In the genomic region with DNA sequence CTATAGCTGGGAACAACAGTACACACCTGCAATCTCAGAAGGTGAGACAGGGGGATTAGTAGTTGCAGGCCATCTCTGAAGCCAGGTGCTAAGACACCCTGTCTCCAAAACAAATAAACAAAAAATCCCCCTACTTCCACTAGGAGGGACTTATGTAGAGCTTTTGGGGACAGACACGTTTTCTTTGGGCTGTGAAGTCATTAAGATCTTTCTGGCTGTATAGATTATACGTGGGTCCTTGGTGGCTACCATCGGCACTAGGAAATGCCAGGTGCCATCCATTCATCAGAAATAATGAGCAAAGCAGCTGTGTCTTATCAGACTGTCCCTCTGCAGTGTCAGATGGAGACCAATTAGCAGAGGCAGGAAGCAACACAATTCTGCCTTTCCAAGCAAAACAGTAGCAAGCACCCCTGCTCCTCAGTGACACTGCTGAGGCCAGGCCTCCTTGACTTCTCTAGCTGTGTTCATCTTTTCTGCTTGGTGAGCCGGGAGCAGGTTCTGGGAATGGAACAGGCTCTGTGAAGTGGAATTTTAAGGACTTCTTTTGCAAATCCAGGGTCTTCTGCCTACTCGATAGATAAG, we compare ENCODE assay signal across 29 mouse cellular contexts. TPM values are rescaled to one million over a fixed set of nuclear protein-coding genes. Genes with fewer than 3 reads are reported as not detected.
DNase-seq lines count a peak whose midpoint lies in the region; ATAC-seq and TF ChIP-seq lines count a peak whose summit lies in the region.
"Had no signal": no experiment of that assay in that cellular context is flagged by ENCODE, and none has a peak within 500 bp of the region (broad histone marks: within the 10 kb centered on the region; RNA-seq: fewer than 3 reads in every experiment).

No protein-coding gene starts in this region.

- peaks cover 18% of the 10 kb centered on the region for H3K4me1 ChIP-seq in hindbrain, embryonic 13.5 days (replicated peaks)
- peaks cover 6% of the 10 kb centered on the region for H3K4me1 ChIP-seq in hindbrain, embryonic 14.5 days (replicated peaks; ENCODE audit: control insufficient read depth, insufficient read depth, low read length)

- TF ChIP-seq POLR2A in brain, embryonic 14.5 days (IDR thresholded peaks at IDR 0.05; ENCODE audit: borderline replicate concordance, extremely low read depth, insufficient read depth, insufficient read length, poor library complexity, severe bottlenecking): no peak

- WGBS in hindbrain, embryonic 13.5 days: 55% methylated on average over 5 of the region's 5 CpGs
- WGBS in hindbrain, embryonic 14.5 days: 60% methylated on average over 5 of the region's 5 CpGs

- H3K4me2 ChIP-seq in hindbrain, embryonic 13.5 days: no peak overlapping the region
- H3K4me2 ChIP-seq in hindbrain, embryonic 14.5 days (replicated peaks): no peak overlapping the region
- H3K4me2 ChIP-seq: embryonic facial prominence, embryonic 13.5 days; heart, embryonic 15.5 days; hindbrain, embryonic 15.5 days; limb, embryonic 13.5 days; liver, embryonic 11.5 days; lung, embryonic 15.5 days; neural tube, embryonic 12.5 days had no signal

- H3K27ac ChIP-seq in hindbrain, embryonic 13.5 days: peak overlapping the region; percentile 0; the same call in 1 of the 2 replicates
- no peak overlapping the region for H3K27ac ChIP-seq in hindbrain, embryonic 14.5 days
- H3K27ac ChIP-seq: embryonic facial prominence, embryonic 13.5 days; gastrocnemius, adult 2 months; heart, embryonic 15.5 days; hindbrain, embryonic 15.5 days; limb, embryonic 13.5 days; lung, embryonic 15.5 days; midbrain, embryonic 10.5 days; neural tube, embryonic 12.5 days had no signal

- no peak overlapping the region for H3K4me3 ChIP-seq in hindbrain, embryonic 13.5 days
- H3K4me3 ChIP-seq in hindbrain, embryonic 14.5 days (replicated peaks; ENCODE audit: low read length): no peak overlapping the region
- H3K4me3 ChIP-seq: embryonic facial prominence, embryonic 13.5 days; gastrocnemius, adult 2 months; heart, embryonic 15.5 days; hindbrain, embryonic 15.5 days; layer of hippocampus, adult 2 months; limb, embryonic 13.5 days; lung, embryonic 15.5 days; neural tube, embryonic 12.5 days had no signal

- H3K27me3 ChIP-seq in hindbrain, embryonic 13.5 days: no peaks in the 10 kb centered on the region
- no peaks in the 10 kb centered on the region for H3K27me3 ChIP-seq in hindbrain, embryonic 14.5 days (ENCODE audit: control insufficient read depth, insufficient read depth, low read length)
- H3K27me3 ChIP-seq: embryonic facial prominence, embryonic 13.5 days; heart, embryonic 15.5 days; hindbrain, embryonic 15.5 days; limb, embryonic 13.5 days; lung, embryonic 15.5 days; neural tube, embryonic 12.5 days had no signal

- no peak for ATAC-seq in hindbrain, embryonic 13.5 days (ENCODE audit: low FRiP score)
- ATAC-seq in hindbrain, embryonic 14.5 days (ENCODE audit: low FRiP score): no peak
- ATAC-seq: activated CD4-positive, CD25-positive, alpha-beta regulatory T cell, adult 4 months; inflammation-experienced regulatory T-cells, adult 6 months had no signal

- no peak overlapping the region for H3K9ac ChIP-seq in hindbrain, embryonic 13.5 days
- H3K9ac ChIP-seq in hindbrain, embryonic 14.5 days: no peak overlapping the region
- H3K9ac ChIP-seq: embryonic facial prominence, embryonic 13.5 days; heart, embryonic 15.5 days; hindbrain, embryonic 15.5 days; limb, embryonic 13.5 days; lung, embryonic 15.5 days; neural tube, embryonic 12.5 days had no signal

- no peaks in the 10 kb centered on the region for H3K9me3 ChIP-seq in hindbrain, embryonic 13.5 days
- no peaks in the 10 kb centered on the region for H3K9me3 ChIP-seq in hindbrain, embryonic 14.5 days (ENCODE audit: control insufficient read depth, low read length)
- H3K9me3 ChIP-seq: embryonic facial prominence, embryonic 13.5 days; heart, embryonic 15.5 days; hindbrain, embryonic 15.5 days; limb, embryonic 13.5 days; lung, embryonic 15.5 days; midbrain, embryonic 10.5 days; neural tube, embryonic 12.5 days had no signal

- TF ChIP-seq CTCF in brain, embryonic 14.5 days (IDR thresholded peaks at IDR 0.05; ENCODE audit: borderline replicate concordance, extremely low read depth, insufficient read depth, insufficient read length): no peak

- H3K36me3 ChIP-seq in hindbrain, embryonic 13.5 days: peaks cover 15% of the 10 kb centered on the region
- peaks cover 21% of the 10 kb centered on the region for H3K36me3 ChIP-seq in hindbrain, embryonic 14.5 days (replicated peaks; ENCODE audit: control insufficient read depth, insufficient read depth)

- DNase-seq in hindbrain, embryonic 14.5 days (ENCODE audit: low spot score): no peak
- DNase-seq in A20 (ENCODE audit: low read depth, low spot score): peak; percentile 55
- peak; percentile 22 for DNase-seq in brain, embryonic 14.5 days (ENCODE audit: low read depth)
- peak; percentile 36 to 50 for DNase-seq in kidney, postnatal 25 days
- DNase-seq in right cerebral cortex, adult 2 months (ENCODE audit: low spot score in 2 of 2): no peak
- DNase-seq in ovary, adult 18-20 months (ENCODE audit: low spot score): no peak
- DNase-seq: adrenal gland, adult 8-10 months; B cell, adult 2 months; cerebellum, adult 9-10 months; gastrocnemius, adult 2 months; right cerebral cortex, postnatal 14 days; thymus, postnatal 4 days had no signal

RNA-seq across cellular contexts. Expression of gene Dtx2, which starts 1.1 kb away (rescaled TPM):
- 25.6 and 28.3 TPM in 2 replicates for polyA plus RNA-seq in hindbrain, embryonic 13.5 days (2015; fragmentation: Nextera tagmentation; extraction: Ambion mirVana)
- 23.1 and 24.2 TPM in 2 replicates for polyA plus RNA-seq in hindbrain, embryonic 14.5 days (2014; fragmentation: Nextera tagmentation; extraction: Ambion mirVana)
- polyA plus RNA-seq in brain, embryonic 14.5 days (2012; rRNA removed): 26.7 and 28.4 TPM in 2 replicates

RNA-seq across cellular contexts. Expression of gene Zp3, which starts 13.6 kb away (rescaled TPM):
- polyA plus RNA-seq in hindbrain, embryonic 13.5 days (2015; fragmentation: Nextera tagmentation; extraction: Ambion mirVana): 0.17 TPM in 1 of 2 replicates, not detected in the other
- not detected in 2 replicates for polyA plus RNA-seq in hindbrain, embryonic 14.5 days (2014; fragmentation: Nextera tagmentation; extraction: Ambion mirVana)
- polyA plus RNA-seq in brain, embryonic 14.5 days (2012; rRNA removed): 0.18 and 0.21 TPM in 2 replicates
- polyA plus RNA-seq: activated CD4-positive, CD25-positive, alpha-beta regulatory T cell, adult 4 months; embryonic facial prominence, embryonic 13.5 days; forebrain, embryonic 11.5 days; forebrain, embryonic 16.5 days; gonadal fat pad, adult 2 months; heart, embryonic 15.5 days; inflammation-experienced regulatory T-cells, adult 6 months; liver, embryonic 11.5 days; lung, embryonic 15.5 days; midbrain, embryonic 10.5 days; neural tube, embryonic 12.5 days; small intestine, adult 2 months; stomach, embryonic 14.5 days had no signal

RNA-seq across cellular contexts. Expression of gene Ssc4d, which starts 19.1 kb away (rescaled TPM):
- polyA plus RNA-seq in hindbrain, embryonic 13.5 days (2015; fragmentation: Nextera tagmentation; extraction: Ambion mirVana): 0.61 and 1.4 TPM in 2 replicates
- 1.5 TPM in 2 replicates for polyA plus RNA-seq in hindbrain, embryonic 14.5 days (2014; fragmentation: Nextera tagmentation; extraction: Ambion mirVana)
- polyA plus RNA-seq in brain, embryonic 14.5 days (2012; rRNA removed): 2.1 and 5.1 TPM in 2 replicates

RNA-seq across cellular contexts. Expression of gene Upk3b, which starts 44.8 kb away (rescaled TPM):
- polyA plus RNA-seq in hindbrain, embryonic 13.5 days (2015; fragmentation: Nextera tagmentation; extraction: Ambion mirVana): 0.04 and 0.09 TPM in 2 replicates
- polyA plus RNA-seq in hindbrain, embryonic 14.5 days (2014; fragmentation: Nextera tagmentation; extraction: Ambion mirVana): not detected in 2 replicates
- 0.06 and 0.11 TPM in 2 replicates for polyA plus RNA-seq in brain, embryonic 14.5 days (2012; rRNA removed)
- polyA plus RNA-seq: activated CD4-positive, CD25-positive, alpha-beta regulatory T cell, adult 4 months; forebrain, embryonic 11.5 days; forebrain, embryonic 16.5 days; hindbrain, embryonic 15.5 days; midbrain, embryonic 10.5 days had no signal

RNA-seq across cellular contexts. Expression of gene Ywhag, which starts 59.1 kb away (rescaled TPM):
- polyA plus RNA-seq in hindbrain, embryonic 13.5 days (2015; fragmentation: Nextera tagmentation; extraction: Ambion mirVana): 646 and 674 TPM in 2 replicates
- 429 and 481 TPM in 2 replicates for polyA plus RNA-seq in hindbrain, embryonic 14.5 days (2014; fragmentation: Nextera tagmentation; extraction: Ambion mirVana)
- 258 and 495 TPM in 2 replicates for polyA plus RNA-seq in brain, embryonic 14.5 days (2012; rRNA removed)

Comparison
In these comparisons a context has a peak if more than half of its experiments do, and no peak if none do; other contexts are left out.
1. DNase-seq: peak in A20 (single experiment), brain, embryonic 14.5 days (single experiment) and kidney, postnatal 25 days (2 of 2); none in hindbrain, embryonic 14.5 days (single experiment), right cerebral cortex, adult 2 months (0 of 2) and ovary, adult 18-20 months (single experiment).